Mouse (Mus musculus) small intestine, adult 2 months (tissue): ENCODE measurements at regions not wholly inside any gene's neighbourhood (a gene's known extent, or its start where the extent isn't known, plus 50 kb on each side); places are given as distances from the start of the nearest gene placed in this dataset.

Experiments used
- H3K27ac ChIP-seq: fragments of 200-500 bp; 2 replicates; pipeline ENCODE4 v1.5.1; 2012; ENCODE audit warnings: low read depth, low read length, control low read depth, inconsistent platforms; ENCODE audit not compliant: insufficient read depth
- H3K27me3 ChIP-seq: fragments of 200-500 bp; 2 replicates; pipeline ENCODE4 v1.6.1; 2012; ENCODE audit warnings: mild to moderate bottlenecking, moderate library complexity, low read length, inconsistent platforms; ENCODE audit not compliant: control insufficient read depth, insufficient read depth
- H3K36me3 ChIP-seq: fragments of 200-500 bp; 2 replicates; pipeline ENCODE4 v1.6.1; 2012; ENCODE audit warnings: mild to moderate bottlenecking, low read length, control low read depth, inconsistent platforms; ENCODE audit not compliant: control insufficient read depth, insufficient read depth
- H3K4me1 ChIP-seq: fragments of 200-500 bp; 2 replicates; pipeline ENCODE4 v1.6.1; 2012; ENCODE audit warnings: low read length, inconsistent platforms, mixed read lengths; ENCODE audit not compliant: control insufficient read depth, insufficient read depth, insufficient read length
- H3K4me3 ChIP-seq: fragments of 200-500 bp; 2 replicates; pipeline ENCODE4 v1.5.1; 2012; ENCODE audit warnings: low read depth, mild to moderate bottlenecking, control low read depth, inconsistent platforms, low read length, moderate library complexity
- CTCF ChIP-seq: fragments of 200-500 bp; IDR thresholded peaks from 2 replicates; pipeline ENCODE4 v1.5.1; 2012; ENCODE audit warnings: low read depth, mild to moderate bottlenecking, control low read depth, inconsistent platforms, low read length, moderate library complexity, mixed read lengths; ENCODE audit not compliant: insufficient replicate concordance, insufficient read length; ENCODE audit errors: extremely low read depth
- POLR2A ChIP-seq: fragments of 200-500 bp; IDR thresholded peaks from 2 replicates; pipeline ENCODE4 v1.6.1; 2012; ENCODE audit warnings: low read depth, mild to moderate bottlenecking, control low read depth, inconsistent platforms, low read length, moderate library complexity
- WGBS: fragments of 180-500 bp; shearing (Covaris S2); methylation state at CpG from one replicate; pipeline ENCODE4 v1.1.7; 2018; 5-methylcytosine and 5-hydroxymethylcytosine counted together

DNA sequence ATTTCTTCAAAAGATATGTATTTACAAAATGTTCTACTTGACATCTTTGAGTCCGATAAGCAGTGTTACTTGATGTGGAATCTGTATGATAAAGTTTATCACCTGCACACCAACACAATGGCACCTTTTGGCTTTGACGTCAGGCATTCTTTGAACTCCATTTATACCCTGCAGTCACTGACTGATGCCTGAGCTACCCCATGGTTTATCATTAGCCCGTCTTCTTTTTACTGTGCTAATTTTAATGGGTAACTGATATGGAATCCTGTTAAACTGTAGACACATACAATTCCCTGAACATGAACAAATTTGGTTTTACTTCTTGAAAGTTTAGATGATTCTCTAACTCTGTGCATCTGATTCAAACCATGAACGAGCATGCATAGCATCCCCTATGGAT, 253.8 kb upstream of the Klf6 start:
- Histone ChIP-seq H3K27me3 (no peaks in the 10 kb centered on the region), H3K4me1 (no peaks in the 10 kb centered on the region), H3K4me3 (no peak overlapping the region), H3K27ac (no peak overlapping the region), H3K36me3 (no peaks in the 10 kb centered on the region)
- WGBS: 75% methylated on average over 4 of the region's 4 CpGs
- TF ChIP-seq POLR2A (no peak), CTCF (no peak)

- no peaks in the 10 kb centered on the region for H3K27me3 ChIP-seq
- 66% methylated on average over 7 of the region's 7 CpGs for WGBS
- H3K27ac ChIP-seq: no peak overlapping the region
Measured at GRCm38 (mm10) chr13:5614186-5614737, 247.0 kb upstream of the Klf6 start.

DNA sequence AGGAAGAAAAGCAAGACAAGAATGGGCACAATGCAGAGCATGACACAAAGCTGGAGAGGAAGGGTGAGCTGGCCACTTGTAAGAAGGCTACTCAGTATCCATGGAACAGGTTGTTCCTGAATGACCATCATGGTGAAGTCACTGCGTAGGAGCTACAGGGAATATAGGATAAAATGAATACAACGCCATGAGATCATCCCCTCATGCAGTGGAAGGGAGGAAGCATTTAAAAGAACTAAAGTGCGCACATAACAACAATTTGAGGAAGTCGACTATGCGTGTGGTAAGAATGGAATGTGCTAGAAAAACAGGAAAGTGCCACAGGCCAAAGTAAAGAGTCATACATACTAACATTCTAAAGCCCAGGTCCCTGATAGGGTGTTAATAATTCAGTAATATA, 246.4 kb upstream of the Klf6 start:
- Histone ChIP-seq H3K4me3 (no peak overlapping the region), H3K27ac (no peak overlapping the region), H3K27me3 (no peaks in the 10 kb centered on the region), H3K4me1 (no peaks in the 10 kb centered on the region), H3K36me3 (no peaks in the 10 kb centered on the region)
- 77% methylated on average over 5 of the region's 5 CpGs for WGBS
- no peak for TF ChIP-seq CTCF
- no peak for TF ChIP-seq POLR2A

More at GRCm38 (mm10) chr13:5614186-5614737, 247.0 kb upstream of the Klf6 start:
- Histone ChIP-seq H3K4me3 (no peak overlapping the region), H3K4me1 (no peaks in the 10 kb centered on the region), H3K36me3 (no peaks in the 10 kb centered on the region)
- TF ChIP-seq POLR2A (no peak), CTCF (no peak)

- Histone ChIP-seq H3K4me1 (no peaks in the 10 kb centered on the region), H3K4me3 (no peak overlapping the region), H3K27me3 (no peaks in the 10 kb centered on the region), H3K36me3 (no peaks in the 10 kb centered on the region), H3K27ac (no peak overlapping the region)
- 68% methylated on average over 3 of the region's 3 CpGs for WGBS
- no peak for TF ChIP-seq POLR2A
- TF ChIP-seq CTCF: no peak
Measured at GRCm38 (mm10) chr13:5615327-5615726, 246.0 kb upstream of the Klf6 start.

DNA sequence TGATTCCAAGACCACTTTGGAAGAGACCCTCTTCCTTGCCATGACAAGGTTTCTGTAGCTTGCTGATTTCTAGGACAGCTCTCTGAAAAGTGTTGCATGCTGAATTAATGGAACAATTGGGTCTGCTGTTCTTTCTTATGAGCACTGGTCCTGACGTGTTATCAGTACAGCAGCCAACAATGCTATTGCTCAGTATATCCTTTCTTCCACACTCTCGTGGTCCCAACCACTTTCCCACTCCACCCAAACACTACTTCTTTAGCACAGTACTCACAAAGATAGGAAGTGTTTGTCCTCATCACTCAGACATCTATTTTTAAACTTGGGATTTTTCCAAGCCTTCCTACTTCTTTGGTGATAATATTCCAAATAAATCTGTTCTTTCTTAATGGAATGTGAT, 233.2 kb upstream of the Klf6 start:
- H3K27me3 ChIP-seq: no peaks in the 10 kb centered on the region
- H3K36me3 ChIP-seq: no peaks in the 10 kb centered on the region
- H3K27ac ChIP-seq: no peak overlapping the region
- TF ChIP-seq POLR2A (no peak), CTCF (no peak)
- no peaks in the 10 kb centered on the region for H3K4me1 ChIP-seq
- no peak overlapping the region for H3K4me3 ChIP-seq
- 56% methylated on average over 2 of the region's 2 CpGs for WGBS

GRCm38 (mm10) chr13:5634960-5635359, 226.3 kb upstream of the Klf6 start:
- Histone ChIP-seq H3K4me3 (no peak overlapping the region), H3K4me1 (no peaks in the 10 kb centered on the region), H3K27ac (no peak overlapping the region), H3K27me3 (no peaks in the 10 kb centered on the region), H3K36me3 (no peaks in the 10 kb centered on the region)
- no peak for TF ChIP-seq CTCF
- no peak for TF ChIP-seq POLR2A
- WGBS: 71% methylated on average over 2 of the region's 2 CpGs

DNA sequence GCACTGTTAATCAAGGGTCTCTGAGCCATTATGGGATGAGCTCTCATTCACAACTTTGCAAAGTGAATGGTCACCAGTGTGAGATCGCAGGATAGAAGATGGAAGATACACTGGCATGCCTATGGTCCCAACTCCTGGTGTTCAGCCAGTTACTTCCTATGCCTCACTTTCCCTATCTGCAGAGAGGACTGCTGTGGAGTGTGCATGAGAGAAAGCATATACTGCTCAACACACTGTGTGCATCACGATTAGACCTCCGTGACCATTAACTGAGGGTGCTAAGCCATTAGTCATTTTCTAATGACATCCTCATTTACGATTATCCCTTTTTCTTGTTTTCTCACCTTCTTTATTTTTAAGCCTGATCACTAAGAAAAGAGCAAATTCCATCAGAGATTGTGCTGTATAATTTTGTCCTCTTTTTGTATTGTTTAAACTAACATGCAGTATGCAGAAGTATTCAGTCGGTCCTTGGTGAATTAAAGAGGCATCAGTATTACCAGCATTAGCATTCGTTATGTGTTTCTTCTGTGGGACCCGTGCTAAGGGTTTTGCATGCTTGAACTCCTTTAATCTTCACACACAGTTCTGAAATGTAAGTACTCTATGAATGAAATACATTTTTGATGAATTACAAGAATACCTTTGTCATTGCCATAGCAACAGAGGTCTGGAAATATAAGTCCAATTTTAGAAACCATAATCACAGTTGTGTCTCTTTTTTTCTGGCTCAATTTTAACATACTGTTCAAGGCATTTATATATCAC, 219.4 kb upstream of the Klf6 start:
- Histone ChIP-seq H3K4me1 (no peaks in the 10 kb centered on the region), H3K36me3 (no peaks in the 10 kb centered on the region), H3K4me3 (no peak overlapping the region), H3K27ac (no peak overlapping the region), H3K27me3 (no peaks in the 10 kb centered on the region)
- TF ChIP-seq CTCF (no peak), POLR2A (no peak)
- 88% methylated on average over 7 of the region's 7 CpGs for WGBS
